Mouse (Mus musculus): Measurements from ENCODE around the gene Fignl2.

Fignl2 gene

DNA sequence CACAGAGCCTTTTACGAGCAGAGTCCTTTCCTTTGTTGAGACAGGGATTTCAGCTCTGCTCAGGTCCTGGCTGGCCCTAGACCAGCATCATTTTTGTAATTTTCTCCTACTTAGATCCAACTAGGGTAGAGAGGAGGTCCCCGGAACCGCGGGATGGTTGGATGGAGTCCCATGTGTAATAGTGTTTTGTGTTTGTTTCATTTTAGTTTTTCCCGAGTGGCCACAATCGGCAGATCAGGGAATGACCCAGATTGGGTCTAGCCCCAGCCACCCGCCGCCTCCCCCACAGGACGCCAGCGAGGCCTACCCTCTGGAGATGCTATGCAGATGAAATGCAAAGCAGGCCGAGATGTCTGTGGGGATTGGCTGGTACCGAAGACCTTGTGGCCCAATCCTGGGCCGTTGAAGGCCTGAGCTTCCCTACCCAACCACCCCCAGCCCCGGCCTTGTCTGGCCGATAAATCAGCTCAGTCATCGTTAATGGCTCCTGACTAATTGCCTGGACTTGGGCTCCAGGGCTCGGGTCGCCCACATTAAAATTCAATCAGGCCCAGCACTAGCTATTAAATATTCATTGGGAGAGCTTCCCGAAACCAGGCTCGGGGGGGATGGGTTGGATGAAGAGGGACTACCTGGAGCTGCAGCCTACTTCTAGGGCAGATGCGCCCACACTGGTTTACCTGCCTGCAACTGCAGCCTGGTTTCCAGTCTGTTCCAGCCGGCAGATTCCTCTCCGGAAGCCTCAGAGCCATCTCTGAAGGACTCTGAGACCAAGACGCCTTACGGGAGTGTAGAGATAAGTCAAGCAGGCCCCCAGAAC is 14.7 kb upstream of the Fignl2 start:
- DNase-seq (ENCODE audit: low read depth, low spot score), result peak; percentile 96

DNA sequence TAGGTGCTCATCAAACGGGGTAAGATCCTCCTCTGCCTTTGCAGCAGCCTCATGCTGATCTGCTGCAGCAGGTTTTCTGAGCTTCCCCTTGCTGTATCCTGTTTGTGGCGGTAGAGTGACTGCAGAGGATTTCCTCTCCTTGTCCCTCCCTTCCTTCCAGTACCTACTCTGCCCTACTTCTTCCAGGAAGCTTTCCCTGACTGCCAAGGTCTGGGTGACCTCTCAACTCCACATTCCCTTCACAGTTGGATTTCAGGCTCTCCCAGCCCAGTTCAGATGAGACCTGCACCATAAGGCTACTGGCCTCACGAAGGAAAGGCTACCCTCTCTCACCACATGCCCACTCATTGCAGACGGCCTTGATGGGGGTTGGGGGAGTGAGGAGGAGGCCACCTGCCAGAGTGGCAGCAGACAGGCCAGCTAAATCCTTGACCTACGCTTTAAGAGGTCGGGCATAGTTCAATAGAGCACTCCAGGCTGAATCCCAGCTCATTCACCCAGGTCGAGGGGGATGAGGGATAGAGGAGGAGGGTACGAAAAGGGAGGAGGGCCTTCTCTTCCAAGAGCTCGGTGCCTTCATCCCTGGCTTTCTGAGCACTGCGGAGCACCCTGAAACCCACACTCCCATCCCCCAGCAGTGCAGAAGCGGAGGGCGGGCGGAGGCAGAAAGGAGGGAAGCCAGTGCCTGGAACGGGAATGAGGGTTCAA is 13.9 kb upstream of the Fignl2 start:
- DNase-seq (ENCODE audit: low read depth, low spot score), result peak; percentile 70

GRCm38 (mm10) chr15:101091551-101091950 is 13.2 kb upstream of the Fignl2 start:
- DNase-seq (ENCODE audit: low read depth, low spot score), result no peak

DNA sequence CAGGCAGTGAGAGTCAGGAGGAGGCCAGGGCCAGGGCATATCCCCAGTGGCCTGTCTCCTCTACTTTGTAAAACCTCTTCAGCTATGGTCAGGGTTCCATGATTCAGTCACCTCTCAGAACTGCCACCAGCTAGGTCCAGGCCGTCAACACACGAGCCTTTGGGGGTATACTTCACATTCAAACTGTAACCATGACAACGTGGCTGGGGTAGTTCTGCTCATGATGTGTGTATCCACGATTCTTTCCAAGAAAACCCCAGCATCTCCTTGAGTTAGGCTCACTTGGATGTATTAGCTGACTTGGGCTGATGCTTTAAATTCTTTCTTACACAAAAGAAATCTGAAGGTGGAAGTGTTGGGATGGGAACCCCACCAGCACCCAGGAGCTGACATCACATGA is 9.9 kb upstream of the Fignl2 start:
- no peak for DNase-seq (ENCODE audit: low read depth, low spot score)

- DNase-seq (ENCODE audit: low read depth, low spot score), result no peak
These were observed 8.6 kb upstream of the Fignl2 start for GRCm38 (mm10) chr15:101086956-101087355.

GRCm38 (mm10) chr15:101086451-101086850 is 8.1 kb upstream of the Fignl2 start:
- no peak for DNase-seq (ENCODE audit: low read depth, low spot score)

- DNase-seq (ENCODE audit: low read depth, low spot score), result no peak
These were observed 6.1 kb upstream of the Fignl2 start for GRCm38 (mm10) chr15:101084499-101084898.

DNA sequence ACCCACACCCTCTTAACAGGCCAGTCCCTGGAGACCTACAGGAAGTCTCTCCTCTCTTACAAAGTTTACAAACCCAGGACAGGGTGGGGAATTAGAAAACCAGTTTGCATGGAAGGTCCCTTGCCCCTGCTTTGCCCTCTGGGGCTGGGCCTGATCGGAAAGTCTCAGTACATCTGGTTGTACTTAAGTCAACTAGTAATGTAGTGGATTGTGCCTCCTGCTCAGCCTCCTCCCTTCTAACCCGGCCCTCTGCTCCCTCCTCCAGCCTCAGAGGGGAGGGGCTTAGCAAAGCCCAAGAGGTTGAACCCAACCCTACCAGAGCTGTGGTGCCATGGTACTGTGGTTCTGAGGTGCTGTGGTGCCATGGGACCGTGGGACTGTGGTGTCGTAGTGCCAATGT is 3.9 kb upstream of the Fignl2 start:
- DNase-seq (ENCODE audit: low read depth, low spot score), result peak; percentile 97

DNA sequence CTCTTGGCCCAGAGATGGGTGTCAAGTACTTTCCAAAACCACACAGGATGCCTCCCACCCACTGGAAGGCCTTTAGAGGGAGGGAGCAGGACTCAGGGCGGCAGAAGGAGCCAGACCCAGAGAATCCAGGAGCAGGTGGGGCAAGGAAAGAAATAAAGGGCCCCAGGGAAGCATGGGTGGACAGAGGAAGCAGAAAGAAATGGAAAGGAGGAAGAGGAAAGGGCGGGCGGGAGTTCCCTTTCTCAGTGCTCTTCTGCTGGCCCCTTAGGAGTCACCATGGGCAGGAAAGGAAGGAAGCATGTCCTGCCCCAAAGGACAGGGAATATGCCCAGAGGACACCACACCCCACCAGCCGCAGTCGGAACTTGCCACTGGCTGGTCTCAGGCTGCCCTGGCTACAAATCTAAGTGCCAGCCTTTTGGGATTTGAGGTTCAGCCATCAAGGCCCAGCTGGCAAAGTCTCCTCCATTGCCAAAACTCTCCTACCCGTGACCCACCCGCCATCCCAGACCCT is 2.7 kb upstream of the Fignl2 start:
- peak; percentile 49 for DNase-seq (ENCODE audit: low read depth, low spot score)

GRCm38 (mm10) chr15:101080031-101080520 is 1.7 kb upstream of the Fignl2 start:
- DNase-seq (ENCODE audit: low read depth, low spot score), result no peak

DNA sequence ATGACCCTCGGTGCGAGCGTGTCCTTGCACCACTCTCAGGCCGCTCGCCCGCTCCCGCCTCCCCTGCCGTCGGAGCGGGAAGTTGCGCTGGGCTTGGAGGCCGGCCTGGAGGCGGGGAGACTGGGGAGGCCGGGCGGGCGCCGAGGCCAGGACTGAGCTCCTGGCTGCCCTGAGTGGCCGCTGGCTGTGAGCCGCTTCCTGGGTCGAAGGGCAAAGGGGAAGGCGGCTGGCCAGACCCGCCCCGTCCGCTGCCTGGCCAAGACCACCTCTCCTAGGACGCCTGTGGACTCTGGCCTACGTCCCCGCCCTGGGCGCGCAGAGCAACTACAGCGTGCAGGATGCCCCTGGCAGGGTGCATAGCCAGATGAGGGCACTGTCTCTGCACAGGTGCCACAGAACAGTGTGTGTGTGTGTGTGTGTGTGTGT is 377 bp upstream of the Fignl2 start:
- no peak for DNase-seq (ENCODE audit: low read depth, low spot score)

DNA sequence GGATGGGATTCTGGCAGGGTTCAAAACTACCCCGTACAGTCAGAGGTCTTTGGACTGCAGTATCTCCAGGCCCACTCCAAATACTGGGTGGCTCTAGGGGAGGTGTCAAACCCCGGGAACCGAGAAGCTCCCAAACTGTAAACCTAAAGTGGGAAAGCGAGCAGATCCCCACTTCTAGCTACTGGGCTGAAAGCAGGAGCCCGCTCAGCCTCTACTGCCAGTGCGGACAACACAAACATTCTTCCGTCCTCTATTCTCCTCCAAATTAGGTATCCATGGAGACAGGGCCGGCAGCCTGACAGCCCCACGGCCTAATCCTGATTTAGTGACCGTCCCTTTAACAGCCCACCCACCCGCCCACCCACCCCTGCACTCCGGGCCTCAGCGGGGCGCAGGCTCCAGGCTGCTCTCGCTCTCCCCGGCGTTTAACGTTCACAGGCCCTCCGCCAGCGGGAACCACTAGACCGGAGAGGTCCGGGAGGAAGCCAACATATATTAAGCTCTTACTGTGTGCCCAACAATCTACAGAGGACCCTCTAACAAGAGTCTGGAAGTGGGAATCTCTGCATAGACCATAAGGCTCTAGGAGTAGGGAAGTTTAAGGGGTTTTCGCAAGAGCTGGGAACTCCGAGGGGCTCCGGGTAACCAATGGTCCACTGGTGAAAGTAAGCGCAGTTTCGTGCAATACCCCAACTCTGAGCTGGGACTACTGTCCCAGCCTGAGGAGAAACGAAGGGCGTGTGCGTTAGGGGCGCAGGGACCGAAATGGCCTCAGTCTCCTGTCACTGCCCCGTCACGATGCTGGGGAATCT is 1.2 kb downstream of the Fignl2 start:
- peak; percentile 59 for DNase-seq (ENCODE audit: low read depth, low spot score)

DNA sequence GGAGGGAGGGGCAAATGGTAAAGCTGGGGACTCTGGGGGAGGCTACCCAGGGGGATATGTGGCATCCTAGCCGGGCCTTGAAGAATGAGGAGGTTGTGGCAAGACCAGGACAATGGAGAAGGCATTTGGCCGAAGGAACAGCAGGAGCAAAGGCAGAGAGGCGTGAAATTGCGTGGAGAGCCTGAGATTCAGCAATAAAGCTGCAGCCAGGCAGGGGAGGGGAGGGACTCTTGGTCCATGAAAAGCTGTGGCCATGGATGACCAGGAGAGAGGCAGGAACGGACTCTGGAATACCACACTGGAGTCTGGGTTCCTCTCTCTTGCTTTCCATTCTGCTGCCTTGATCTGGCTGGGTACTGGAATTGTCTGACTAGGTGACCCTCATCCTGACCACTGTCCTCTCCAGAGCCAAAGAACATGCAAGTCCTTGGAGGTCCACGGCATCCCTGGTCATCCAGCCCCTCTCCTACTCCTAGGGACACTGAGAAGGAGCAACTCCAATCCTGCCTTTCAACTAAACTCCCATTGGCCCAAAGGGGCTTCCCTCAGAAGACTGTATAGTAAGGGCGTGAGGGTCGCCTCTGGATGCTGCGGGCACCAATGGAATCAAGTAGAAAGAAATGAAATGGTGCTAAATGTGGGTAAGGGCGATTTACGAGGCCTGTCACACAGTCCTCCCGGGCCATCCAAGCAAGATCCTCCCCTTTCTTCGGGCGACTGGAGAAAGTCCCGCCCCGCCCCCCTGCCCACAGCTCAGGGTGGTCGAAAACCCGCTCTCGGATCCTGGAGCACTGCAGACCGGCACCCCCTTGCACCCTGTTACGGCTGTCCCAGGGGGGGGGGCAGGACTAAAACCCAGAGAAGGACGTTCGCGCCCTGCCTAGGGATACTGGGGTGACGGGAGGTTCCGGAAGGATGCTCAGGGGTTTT is 2.0 kb downstream of the Fignl2 start:
- no peak for DNase-seq (ENCODE audit: low read depth, low spot score)

DNA sequence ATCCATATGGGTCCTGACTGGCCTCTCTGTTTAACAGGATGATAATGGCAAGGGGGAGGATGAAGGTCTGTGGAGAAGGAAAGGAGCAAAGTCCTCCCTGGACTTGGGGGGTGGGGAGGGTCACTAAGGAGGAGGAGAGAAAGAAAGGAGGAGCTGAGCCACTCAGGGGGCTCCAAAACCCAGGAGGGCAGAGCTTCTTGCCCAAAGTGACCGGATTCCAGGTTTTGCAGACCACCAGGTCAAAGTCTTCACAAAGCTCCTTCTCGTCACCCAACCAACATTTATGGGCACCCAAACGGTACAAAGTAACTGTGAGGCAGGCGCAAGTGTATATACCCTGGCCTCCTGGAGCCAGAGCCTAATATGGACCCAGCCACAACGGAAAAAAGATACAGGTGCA is 2.7 kb downstream of the Fignl2 start:
- no peak for DNase-seq (ENCODE audit: low read depth, low spot score)

DNA sequence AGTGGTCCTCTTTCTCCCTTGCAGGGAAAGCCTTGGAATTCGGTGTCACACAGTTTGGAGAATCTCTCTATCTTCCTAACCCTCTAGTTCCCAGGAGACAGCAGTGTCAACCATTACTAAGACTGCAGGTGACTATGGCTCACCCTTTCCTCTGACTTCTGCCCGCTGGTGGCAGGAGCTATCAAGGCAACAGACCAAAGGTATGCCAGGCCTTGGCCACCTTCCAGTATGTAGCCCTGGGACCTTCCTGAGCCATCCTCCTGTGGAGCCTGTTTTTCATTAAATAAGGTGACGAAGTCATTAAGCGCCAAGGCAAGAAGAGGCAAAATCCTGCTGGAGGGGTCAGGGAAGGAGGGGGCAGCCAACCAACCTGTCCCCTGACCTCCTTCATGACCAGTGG is 3.2 kb downstream of the Fignl2 start:
- no peak for DNase-seq (ENCODE audit: low read depth, low spot score)

DNA sequence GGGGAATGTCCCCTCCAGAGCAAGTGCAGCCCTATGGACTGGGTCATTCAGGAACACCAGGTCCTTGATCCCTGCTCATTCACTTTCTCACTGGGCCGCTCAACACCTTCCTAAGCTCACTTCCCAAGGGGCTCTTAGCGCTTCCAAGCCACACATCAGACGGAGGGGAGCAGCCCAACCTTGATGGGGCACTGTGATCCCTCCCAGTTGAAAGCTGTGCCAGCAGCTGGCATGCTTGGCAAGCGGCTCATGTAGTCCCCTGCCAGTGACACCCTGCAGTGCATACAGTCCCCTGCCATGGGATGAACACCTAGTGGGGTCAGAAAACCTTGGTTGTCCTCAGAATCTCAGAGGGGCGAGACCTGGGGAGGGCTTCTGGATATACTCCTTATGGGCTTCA is 4.3 kb downstream of the Fignl2 start:
- no peak for DNase-seq (ENCODE audit: low read depth, low spot score)

DNA sequence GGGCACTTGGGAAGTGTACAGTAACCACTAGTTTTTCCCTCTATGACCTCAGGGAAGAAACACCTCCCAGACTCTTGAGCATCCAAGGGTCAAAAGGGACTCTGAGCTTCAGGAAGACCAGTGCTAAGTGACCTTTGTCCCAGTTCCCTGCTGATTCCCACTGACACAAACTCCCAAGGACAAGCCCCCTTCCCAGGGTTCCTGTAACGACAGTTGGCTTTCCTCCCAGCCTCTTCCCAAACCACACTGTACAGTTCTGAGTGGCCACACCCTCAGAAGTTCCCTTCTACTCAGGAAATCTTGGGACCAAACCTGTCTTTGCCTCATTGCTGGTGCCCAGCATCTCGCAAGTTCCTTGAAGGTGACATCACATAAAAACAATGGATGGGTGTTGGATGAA is 5.6 kb downstream of the Fignl2 start:
- DNase-seq (ENCODE audit: low read depth, low spot score), result no peak

DNA sequence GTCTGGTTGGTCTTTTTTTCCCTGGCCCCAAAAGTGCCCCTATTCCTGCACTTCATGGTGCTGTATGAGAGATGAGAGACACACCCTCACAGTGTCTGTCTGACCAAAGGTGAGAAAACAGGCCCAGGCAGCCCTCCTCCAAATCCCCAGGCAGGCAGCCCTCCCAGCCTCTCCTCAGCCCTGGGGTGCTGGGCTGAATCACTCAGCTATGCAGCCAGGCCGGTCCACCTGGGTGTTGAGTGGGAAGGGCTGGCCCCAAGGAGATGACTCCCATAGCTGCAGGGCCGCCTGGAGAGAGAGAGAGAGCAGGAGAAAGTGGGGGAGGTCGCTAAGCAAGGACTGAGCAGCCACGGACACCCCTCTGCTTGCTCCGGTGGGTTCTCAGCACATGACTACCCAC is 7.6 kb downstream of the Fignl2 start:
- DNase-seq (ENCODE audit: low read depth, low spot score), result no peak

- DNase-seq (ENCODE audit: low read depth, low spot score), result no peak
These were observed 8.7 kb downstream of the Fignl2 start for GRCm38 (mm10) chr15:101069641-101070190.

DNA sequence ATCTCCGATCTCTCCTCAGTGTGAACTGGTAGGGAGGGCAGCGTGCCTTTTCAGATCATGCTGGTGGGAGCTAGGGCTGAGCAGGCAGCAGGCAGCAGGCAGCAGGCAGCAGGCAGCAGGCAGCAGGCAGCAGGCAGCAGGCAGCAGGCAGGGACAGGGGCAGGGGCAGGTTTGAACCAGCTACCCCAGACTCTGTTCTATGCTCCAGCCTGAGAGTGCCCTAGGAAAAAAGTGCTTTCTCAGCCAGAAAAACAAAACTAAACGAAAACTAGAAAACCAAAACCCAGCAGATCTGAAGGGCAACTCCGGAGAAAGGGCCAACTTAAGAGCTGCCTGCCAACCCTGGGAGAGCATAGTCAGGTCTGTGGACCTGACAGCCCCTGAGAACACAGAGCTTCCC is 9.7 kb downstream of the Fignl2 start:
- DNase-seq (ENCODE audit: low read depth, low spot score), result no peak
